Mouse (Mus musculus) ES-Bruce4 (cell line): ENCODE results near the gene Mbnl1. TPM values are rescaled to one million over a fixed set of nuclear protein-coding genes. Genes with fewer than 3 reads are reported as not detected.
A peak's percentile ranks its signal among the peaks of the same experiment; 100 is the strongest.

Source experiments
- H3K27ac ChIP-seq: 2 replicates; pipeline ENCODE4 v1.5.1; 2012; ENCODE audit warnings: low read length, inconsistent platforms; ENCODE audit not compliant: insufficient read depth
- H3K27me3 ChIP-seq: 2 replicates; pipeline ENCODE4 v1.6.1; 2012; ENCODE audit warnings: mild to moderate bottlenecking, low read length, inconsistent platforms; ENCODE audit not compliant: control insufficient read depth, poor library complexity, insufficient read depth, severe bottlenecking
- H3K36me3 ChIP-seq: 2 replicates; pipeline ENCODE4 v1.6.1; 2012; ENCODE audit warnings: inconsistent platforms, mild to moderate bottlenecking, low read length, moderate library complexity; ENCODE audit not compliant: control insufficient read depth, poor library complexity, insufficient read depth, severe bottlenecking
- H3K4me1 ChIP-seq: one replicate; pipeline ENCODE4 v1.8.1; 2011; ENCODE audit warnings: low read length; ENCODE audit not compliant: control insufficient read depth, insufficient read depth
- H3K4me3 ChIP-seq: 2 replicates; pipeline ENCODE4 v1.5.1; 2011; ENCODE audit warnings: low read depth, mild to moderate bottlenecking, low read length
- H3K9ac ChIP-seq: 2 replicates; pipeline ENCODE4 v1.6.1; 2012; ENCODE audit warnings: low read depth, mild to moderate bottlenecking, inconsistent platforms; ENCODE audit not compliant: poor library complexity, severe bottlenecking
- H3K9me3 ChIP-seq: replicated peaks from 2 replicates; pipeline ENCODE4 v1.6.1; 2012; ENCODE audit warnings: mild to moderate bottlenecking, low read length, inconsistent platforms; ENCODE audit not compliant: control insufficient read depth, poor library complexity, insufficient read depth, severe bottlenecking
- CTCF ChIP-seq: IDR thresholded peaks from one replicate; pipeline ENCODE4 v1.8.1; 2011; ENCODE audit warnings: low read depth, low read length
- EP300 ChIP-seq: IDR thresholded peaks from 2 replicates; pipeline ENCODE4 v1.6.1; 2011; ENCODE audit warnings: low read depth, low read length; ENCODE audit not compliant: insufficient read depth
- POLR2A ChIP-seq: IDR thresholded peaks from one replicate; pipeline ENCODE4 v1.8.1; 2011; ENCODE audit warnings: low read length; ENCODE audit not compliant: insufficient read depth
- polyA plus RNA-seq: library from polyadenylated mRNA; stranded (reverse); fragments of >200 nt; gene quantifications from 2 replicates; pipeline ENCODE4 v1.2.4, GENCODE M21; 2011; ENCODE audit warnings: low read depth; ENCODE audit not compliant: missing spikeins, insufficient read depth, insufficient read length

The Mbnl1 gene
- polyA plus RNA-seq, 1 experiment = 26.6 TPM

DNA sequence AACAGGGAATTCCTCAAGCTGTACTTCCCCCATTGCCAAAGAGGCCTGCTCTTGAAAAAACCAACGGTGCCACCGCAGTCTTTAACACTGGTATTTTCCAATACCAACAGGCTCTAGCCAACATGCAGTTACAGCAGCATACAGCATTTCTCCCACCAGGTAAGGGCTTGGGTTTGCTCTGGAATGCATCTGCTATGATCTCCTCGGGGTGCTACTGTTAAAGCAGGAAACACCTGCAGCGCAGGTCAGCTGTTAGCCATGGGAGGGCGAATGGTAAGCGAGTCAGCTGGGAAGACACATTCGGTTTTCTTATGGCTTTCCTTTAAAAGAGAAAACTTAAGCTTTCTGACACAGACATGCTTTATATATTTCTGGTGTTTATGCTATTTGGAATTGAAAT lies 143.0 kb downstream of the Mbnl1 start:
- Histone ChIP-seq H3K27me3 (no peaks in the 10 kb centered on the region), H3K27ac (no peak overlapping the region), H3K36me3 (no peaks in the 10 kb centered on the region; the same call in 1 of the 2 replicates), H3K4me1 (peaks cover 2% of the 10 kb centered on the region), H3K9me3 (no peaks in the 10 kb centered on the region), H3K4me3 (no peak overlapping the region), H3K9ac (no peak overlapping the region)
- TF ChIP-seq EP300 (no peak), POLR2A (no peak)

DNA sequence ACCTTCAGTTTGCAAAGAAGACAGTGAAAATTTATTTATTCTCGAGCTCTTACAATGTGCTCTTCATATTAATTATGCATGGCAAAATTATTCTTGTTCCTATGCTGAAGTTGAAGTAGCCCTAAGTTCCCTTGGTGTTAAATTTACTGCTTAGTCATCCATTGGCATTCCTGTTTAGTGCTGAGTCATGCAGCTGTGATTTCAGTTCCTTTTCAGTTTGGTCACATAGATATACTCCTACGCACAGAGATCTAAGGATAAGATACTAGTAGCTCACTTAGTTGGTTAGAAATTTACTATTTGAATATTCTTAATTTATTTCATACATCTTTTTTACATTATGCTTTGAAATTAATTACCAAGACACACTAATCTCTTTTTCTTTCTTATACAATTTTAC lies 143.5 kb downstream of the Mbnl1 start:
- Histone ChIP-seq H3K9ac (no peak overlapping the region), H3K36me3 (no peaks in the 10 kb centered on the region; the same call in 1 of the 2 replicates), H3K4me3 (no peak overlapping the region), H3K27me3 (no peaks in the 10 kb centered on the region), H3K9me3 (no peaks in the 10 kb centered on the region), H3K4me1 (peaks cover 2% of the 10 kb centered on the region), H3K27ac (no peak overlapping the region)
- TF ChIP-seq POLR2A (no peak), EP300 (no peak), CTCF (no peak)

DNA sequence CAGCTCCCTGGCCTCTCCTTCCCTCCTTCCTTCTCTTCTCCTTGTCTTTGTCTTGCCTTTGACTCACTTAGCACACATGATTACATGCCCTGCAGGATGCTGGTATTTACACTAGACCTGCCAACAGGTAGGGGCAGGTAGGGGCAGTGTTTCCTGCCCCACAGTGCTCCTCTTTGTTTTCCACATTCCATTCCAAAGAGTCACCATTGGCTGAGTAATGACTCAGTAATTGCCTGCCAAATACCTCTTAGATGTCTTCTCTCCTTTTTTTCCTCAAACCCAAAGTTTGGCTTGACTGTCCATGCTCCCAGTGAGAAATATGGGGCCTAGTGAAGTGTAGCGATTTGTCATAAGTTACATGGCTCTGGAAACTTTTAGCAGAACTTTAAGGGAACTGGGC lies 145.0 kb downstream of the Mbnl1 start:
- Histone ChIP-seq H3K9me3 (no peaks in the 10 kb centered on the region), H3K9ac (no peak overlapping the region), H3K4me3 (no peak overlapping the region), H3K36me3 (no peaks in the 10 kb centered on the region; the same call in 1 of the 2 replicates), H3K4me1 (peaks cover 2% of the 10 kb centered on the region), H3K27me3 (no peaks in the 10 kb centered on the region), H3K27ac (peak overlapping the region; percentile 35)
- TF ChIP-seq EP300 (peak; percentile 58; the same call in 1 of the 2 replicates), CTCF (no peak), POLR2A (no peak)

DNA sequence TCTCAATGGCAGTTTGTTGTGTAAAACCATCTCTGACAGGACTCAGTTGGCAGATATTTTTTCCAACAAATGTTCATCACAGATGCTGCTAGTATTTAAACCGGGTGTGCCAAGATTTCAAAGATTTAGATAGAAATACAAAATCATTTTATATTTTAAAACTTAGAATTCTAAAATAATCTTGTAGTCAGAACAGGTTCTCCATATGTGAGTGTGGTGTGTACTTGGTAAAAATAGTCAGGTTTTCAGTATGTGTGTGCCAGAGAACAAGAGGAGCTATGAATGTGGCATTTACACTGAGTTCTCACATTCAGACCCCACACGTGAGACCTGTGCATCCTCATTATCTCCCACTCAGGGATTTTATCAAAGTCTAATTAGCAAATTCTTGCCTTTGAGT lies 147.6 kb downstream of the Mbnl1 start:
- no peak overlapping the region for H3K4me3 ChIP-seq
- H3K36me3 ChIP-seq = no peaks in the 10 kb centered on the region; the same call in 1 of the 2 replicates
- H3K27me3 ChIP-seq = no peaks in the 10 kb centered on the region
- no peak for TF ChIP-seq POLR2A
- TF ChIP-seq EP300 = no peak
- no peak for TF ChIP-seq CTCF
- no peak overlapping the region for H3K9ac ChIP-seq
- peaks cover 2% of the 10 kb centered on the region for H3K4me1 ChIP-seq
- H3K9me3 ChIP-seq = no peaks in the 10 kb centered on the region
- H3K27ac ChIP-seq = no peak overlapping the region

DNA sequence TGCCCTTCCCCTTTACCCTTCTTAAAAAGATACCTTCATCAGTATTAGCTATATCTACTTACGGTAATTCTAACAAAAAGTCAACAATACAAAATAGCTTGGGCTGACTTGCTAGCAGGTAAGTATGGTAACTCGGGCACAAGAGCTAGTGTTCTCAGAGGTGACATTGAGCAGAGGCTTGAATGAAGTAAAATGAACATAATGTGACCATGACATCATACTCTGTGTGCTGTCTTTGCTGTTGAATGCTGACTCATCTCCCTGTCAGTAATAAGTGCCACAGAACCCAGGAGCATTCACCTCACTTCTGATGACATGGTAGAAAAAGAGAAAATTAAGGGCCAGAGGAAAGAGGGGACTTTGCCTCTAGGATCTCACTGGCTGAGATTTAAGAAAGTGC lies 158.6 kb downstream of the Mbnl1 start:
- no peaks in the 10 kb centered on the region for H3K9me3 ChIP-seq
- no peaks in the 10 kb centered on the region for H3K36me3 ChIP-seq
- no peak overlapping the region for H3K4me3 ChIP-seq
- TF ChIP-seq EP300 (no peak), POLR2A (no peak), CTCF (no peak)
- no peaks in the 10 kb centered on the region for H3K27me3 ChIP-seq
- H3K27ac ChIP-seq = no peak overlapping the region
- H3K9ac ChIP-seq = no peak overlapping the region
- H3K4me1 ChIP-seq = no peaks in the 10 kb centered on the region

DNA sequence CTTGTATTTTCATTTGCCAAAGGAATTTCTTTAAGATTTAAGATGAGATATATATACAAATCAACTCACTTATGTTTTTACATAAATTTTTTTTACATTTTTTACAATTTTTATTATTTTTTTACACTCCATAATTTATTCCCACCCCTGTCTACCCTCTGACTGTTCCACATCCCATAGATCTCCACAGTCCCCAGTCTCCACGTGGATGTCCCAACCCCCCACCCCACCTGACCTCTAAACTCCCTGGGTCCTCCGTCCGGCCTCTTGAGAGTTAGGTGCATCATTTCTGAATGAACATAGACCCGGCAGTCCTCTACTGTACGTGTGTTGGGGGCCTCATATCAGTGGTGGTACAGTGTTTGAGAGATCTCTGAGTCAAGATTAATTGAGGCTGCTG lies 159.1 kb downstream of the Mbnl1 start:
- Histone ChIP-seq H3K9me3 (no peaks in the 10 kb centered on the region), H3K4me3 (no peak overlapping the region), H3K9ac (no peak overlapping the region), H3K36me3 (no peaks in the 10 kb centered on the region), H3K27me3 (no peaks in the 10 kb centered on the region), H3K27ac (no peak overlapping the region), H3K4me1 (no peaks in the 10 kb centered on the region)
- TF ChIP-seq CTCF = no peak
- TF ChIP-seq EP300 = no peak
- TF ChIP-seq POLR2A = no peak
